Mouse (Mus musculus) liver, postnatal 0 days (tissue): ENCODE data around the gene Hist2h2ac.
"Not testable (repeated sequence)": the region's sequence is repeated elsewhere in the genome, so short reads cannot be mapped to it uniquely, and the experiment has no call there.

Experiments used
- CTCF ChIP-seq: sonication (generic); IDR thresholded peaks from 2 replicates; pipeline ENCODE4 v1.5.1; 2016; ENCODE audit warnings: antibody characterized with exemption, low read depth
- EP300 ChIP-seq: IDR thresholded peaks from 2 replicates; pipeline ENCODE4 v1.6.1; 2016; ENCODE audit warnings: antibody characterized with exemption, low read depth, mild to moderate bottlenecking

GRCm38 (mm10) chr3:96246427-96246856, 25.8 kb upstream of the Hist2h2ac start, which contains the start of gene Hist2h3c1:
- TF ChIP-seq CTCF, EP300: not testable (repeated sequence)
